Mouse (Mus musculus): ENCODE results near the gene Hoxa2.

The Hoxa2 gene

GRCm38 (mm10) chr6:52202362-52203120, 37.9 kb upstream of the Hoxa2 start:
- no peak for DNase-seq (ENCODE audit: low read depth, low spot score)

- DNase-seq (ENCODE audit: low read depth, low spot score) = no peak
Observed at GRCm38 (mm10) chr6:52201269-52201668, 36.6 kb upstream of the Hoxa2 start.

- no peak for DNase-seq (ENCODE audit: low read depth, low spot score)
Observed at GRCm38 (mm10) chr6:52200751-52201250, 36.2 kb upstream of the Hoxa2 start.

- DNase-seq (ENCODE audit: low read depth, low spot score) = no peak
Observed at GRCm38 (mm10) chr6:52200073-52200750, 35.6 kb upstream of the Hoxa2 start.

GRCm38 (mm10) chr6:52197271-52197670, 32.6 kb upstream of the Hoxa2 start:
- no peak for DNase-seq (ENCODE audit: low read depth, low spot score)

GRCm38 (mm10) chr6:52196811-52197210, 32.2 kb upstream of the Hoxa2 start:
- DNase-seq (ENCODE audit: low read depth, low spot score) = no peak

GRCm38 (mm10) chr6:52194690-52195089, 30.1 kb upstream of the Hoxa2 start:
- DNase-seq (ENCODE audit: low read depth, low spot score) = no peak

- DNase-seq (ENCODE audit: low read depth, low spot score) = no peak
Observed at GRCm38 (mm10) chr6:52191860-52192550, 27.4 kb upstream of the Hoxa2 start.

GRCm38 (mm10) chr6:52190906-52191810, 26.5 kb upstream of the Hoxa2 start, which contains the start of gene Hoxa4:
Hoxa4 (minus strand) TSS chr6:52191753.
- DNase-seq (ENCODE audit: low read depth, low spot score) = no peak

GRCm38 (mm10) chr6:52190410-52190809, 25.8 kb upstream of the Hoxa2 start:
- DNase-seq (ENCODE audit: low read depth, low spot score) = no peak

GRCm38 (mm10) chr6:52189909-52190308, 25.3 kb upstream of the Hoxa2 start:
- no peak for DNase-seq (ENCODE audit: low read depth, low spot score)

- no peak for DNase-seq (ENCODE audit: low read depth, low spot score)
Observed at GRCm38 (mm10) chr6:52189172-52189591, 24.6 kb upstream of the Hoxa2 start.

- no peak for DNase-seq (ENCODE audit: low read depth, low spot score)
Observed at GRCm38 (mm10) chr6:52186500-52186899, 21.9 kb upstream of the Hoxa2 start.

- no peak for DNase-seq (ENCODE audit: low read depth, low spot score)
Observed at GRCm38 (mm10) chr6:52185834-52186233, 21.2 kb upstream of the Hoxa2 start.

- DNase-seq (ENCODE audit: low read depth, low spot score) = no peak
Observed at GRCm38 (mm10) chr6:52185222-52185621, 20.6 kb upstream of the Hoxa2 start.

- DNase-seq (ENCODE audit: low read depth, low spot score) = no peak
Observed at GRCm38 (mm10) chr6:52184668-52185067, 20.0 kb upstream of the Hoxa2 start.

- no peak for DNase-seq (ENCODE audit: low read depth, low spot score)
Observed at GRCm38 (mm10) chr6:52183311-52184080, 18.9 kb upstream of the Hoxa2 start.

GRCm38 (mm10) chr6:52182793-52183192, 18.2 kb upstream of the Hoxa2 start:
- no peak for DNase-seq (ENCODE audit: low read depth, low spot score)

- DNase-seq (ENCODE audit: low read depth, low spot score) = no peak
Observed at GRCm38 (mm10) chr6:52182030-52182429, 17.4 kb upstream of the Hoxa2 start.

- DNase-seq (ENCODE audit: low read depth, low spot score) = no peak
Observed at GRCm38 (mm10) chr6:52180726-52181125, 16.1 kb upstream of the Hoxa2 start.
